Mouse (Mus musculus): ENCODE measurements at regions not wholly inside any gene's neighbourhood (a gene's known extent, or its start where the extent isn't known, plus 50 kb on each side); places are given as distances from the start of the nearest gene placed in this dataset.

DNA sequence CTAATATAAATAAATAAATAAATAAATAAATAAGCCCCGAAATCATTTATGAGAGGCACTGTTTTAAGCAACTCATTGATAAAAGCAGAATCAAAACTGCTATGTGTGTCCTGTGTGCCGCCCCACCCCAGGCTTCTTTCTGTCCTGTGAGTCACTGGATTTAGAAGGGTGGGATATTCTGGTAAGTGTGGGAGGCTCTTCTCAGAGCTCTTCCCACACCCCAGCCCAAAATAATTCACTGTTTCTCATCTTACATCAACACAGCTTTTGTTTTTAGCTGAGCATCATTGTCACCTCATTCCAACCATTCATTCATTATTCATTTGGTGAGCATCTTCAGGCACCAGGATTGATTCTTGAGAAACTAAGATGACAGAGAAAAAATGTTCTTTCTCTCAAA lies 118.4 kb downstream of the Barx2 start:
- DNase-seq: no peak

- DNase-seq: no peak
Observed at GRCm38 (mm10) chr9:31775956-31776355, 137.3 kb downstream of the Barx2 start.

- no peak for DNase-seq
Observed at GRCm38 (mm10) chr9:31765401-31765800, 147.9 kb downstream of the Barx2 start.

- no peak for DNase-seq
Observed at GRCm38 (mm10) chr9:31757894-31758561, 155.2 kb downstream of the Barx2 start.

- DNase-seq: no peak
Observed at GRCm38 (mm10) chr9:31730443-31730842, 182.8 kb downstream of the Barx2 start.

GRCm38 (mm10) chr9:31719309-31719708 lies 194.0 kb downstream of the Barx2 start:
- no peak for DNase-seq

- no peak for DNase-seq
Observed at GRCm38 (mm10) chr9:31710022-31710421, 203.2 kb downstream of the Barx2 start.

DNA sequence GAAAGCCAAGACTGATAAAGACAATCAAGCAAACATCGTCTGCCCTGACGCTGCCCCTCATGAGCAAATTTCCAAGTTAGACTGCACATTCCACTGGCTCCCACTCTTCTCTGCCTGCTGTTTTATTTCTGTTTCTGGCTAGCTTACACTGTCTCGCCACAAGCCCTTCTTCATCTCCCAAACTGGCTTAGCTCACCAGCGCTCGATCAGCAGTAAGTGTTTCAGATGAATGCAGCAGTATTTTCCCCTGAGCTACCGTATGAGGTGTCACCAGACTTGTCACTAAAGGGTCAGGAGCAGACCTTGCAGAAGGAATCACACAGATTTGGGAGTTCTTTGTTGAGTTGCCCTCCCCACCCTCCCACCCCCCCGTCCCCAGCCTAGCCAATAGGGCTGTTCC lies 206.6 kb downstream of the Barx2 start:
- DNase-seq: no peak

GRCm38 (mm10) chr9:31690921-31691475 lies 222.3 kb downstream of the Barx2 start:
- DNase-seq: no peak

- DNase-seq: no peak
Observed at GRCm38 (mm10) chr9:31688398-31688705, 224.1 kb upstream of the Tmem45b start.

DNA sequence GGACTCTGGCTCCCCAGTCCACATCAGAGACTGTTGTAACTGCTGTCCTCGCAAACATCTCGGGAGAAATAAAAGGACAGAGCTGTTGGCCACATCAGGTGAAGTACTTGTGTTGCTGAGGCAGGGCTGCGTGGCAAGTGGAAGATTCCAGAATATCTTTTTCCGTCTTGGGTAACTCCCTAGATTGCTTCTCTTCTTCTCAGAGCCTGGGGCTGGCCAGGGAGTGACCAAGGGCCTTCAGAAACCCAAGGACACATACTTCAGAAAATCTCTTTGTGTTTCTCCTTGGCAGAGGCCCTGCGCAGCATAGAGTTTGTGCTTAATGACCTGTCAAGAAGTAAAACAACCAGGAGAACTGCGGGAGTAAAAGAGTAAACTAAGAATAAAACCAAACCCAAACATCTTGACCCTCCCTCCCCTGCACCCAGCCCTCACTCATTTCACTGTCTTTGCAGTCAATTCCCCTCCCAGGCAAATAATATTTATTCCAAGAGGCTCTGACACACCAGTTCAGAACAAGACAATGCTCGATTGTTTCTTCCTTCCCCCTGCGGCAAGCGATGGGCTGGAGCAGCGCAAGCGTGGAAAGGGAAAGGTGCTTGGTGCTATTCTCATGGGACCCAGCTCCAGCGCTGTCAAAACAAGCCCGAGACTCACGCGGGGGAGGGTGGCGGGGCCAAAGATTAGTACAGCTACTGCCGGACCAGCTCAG lies 223.6 kb upstream of the Tmem45b start:
- DNase-seq: no peak

- no peak for DNase-seq
Observed at GRCm38 (mm10) chr9:31686466-31686865, 222.2 kb upstream of the Tmem45b start.

DNA sequence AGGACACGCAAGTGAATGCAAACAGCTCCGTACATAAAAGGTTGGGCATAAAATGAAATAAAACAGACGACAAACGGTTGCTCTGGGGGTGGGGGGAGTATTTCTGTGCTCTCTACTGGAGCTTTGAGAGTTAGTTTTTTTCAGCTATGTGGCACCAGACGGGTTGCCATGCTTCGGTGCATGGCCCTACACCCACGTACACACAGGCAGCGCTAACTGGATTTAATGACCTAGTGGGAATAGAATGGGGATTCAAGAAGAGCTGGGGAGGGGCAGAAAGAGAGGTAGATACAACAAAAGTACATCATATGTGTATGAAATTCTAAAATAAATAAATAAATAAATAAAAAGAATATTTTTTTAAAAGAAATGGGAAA lies 220.5 kb upstream of the Tmem45b start:
- DNase-seq: no peak

GRCm38 (mm10) chr9:31684099-31684811 lies 220.0 kb upstream of the Tmem45b start:
- DNase-seq: no peak

DNA sequence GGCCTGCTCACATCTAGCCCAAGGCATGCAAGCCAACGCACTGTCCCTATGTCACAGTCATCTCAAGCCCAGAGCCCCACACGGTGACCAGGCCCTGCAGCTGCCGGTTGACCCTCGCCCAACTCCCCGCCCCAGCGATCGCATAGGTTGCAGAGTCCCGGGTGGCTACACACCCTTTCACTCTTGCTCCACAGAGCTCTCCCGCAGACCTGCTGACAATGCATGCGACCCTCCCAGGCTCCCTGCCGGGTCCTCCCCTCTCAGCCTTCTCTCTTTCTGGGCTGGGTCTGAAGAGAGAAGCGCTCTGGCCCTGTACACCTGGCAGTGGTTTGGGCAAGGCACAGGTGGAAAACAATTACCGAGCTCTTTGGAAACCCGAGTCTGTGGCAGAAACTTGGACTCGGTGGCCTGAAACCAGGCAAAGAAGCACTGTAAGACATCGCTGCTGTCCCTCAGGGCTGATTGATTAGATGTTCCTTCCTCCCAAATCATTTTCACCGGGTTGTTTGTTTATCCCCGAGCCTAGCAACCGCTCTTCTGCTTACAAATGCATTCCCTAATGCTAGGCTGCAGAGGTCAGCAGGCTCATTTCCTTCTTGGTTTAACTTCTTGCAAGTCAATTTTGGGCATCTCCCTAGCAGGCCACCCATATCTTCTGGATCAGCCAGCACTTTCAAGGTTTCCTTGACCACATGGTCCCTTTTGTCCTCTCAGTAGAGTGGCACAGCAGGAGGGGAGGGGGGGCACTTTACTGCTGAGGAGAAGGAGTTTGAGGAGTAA lies 219.2 kb upstream of the Tmem45b start:
- no peak for DNase-seq

DNA sequence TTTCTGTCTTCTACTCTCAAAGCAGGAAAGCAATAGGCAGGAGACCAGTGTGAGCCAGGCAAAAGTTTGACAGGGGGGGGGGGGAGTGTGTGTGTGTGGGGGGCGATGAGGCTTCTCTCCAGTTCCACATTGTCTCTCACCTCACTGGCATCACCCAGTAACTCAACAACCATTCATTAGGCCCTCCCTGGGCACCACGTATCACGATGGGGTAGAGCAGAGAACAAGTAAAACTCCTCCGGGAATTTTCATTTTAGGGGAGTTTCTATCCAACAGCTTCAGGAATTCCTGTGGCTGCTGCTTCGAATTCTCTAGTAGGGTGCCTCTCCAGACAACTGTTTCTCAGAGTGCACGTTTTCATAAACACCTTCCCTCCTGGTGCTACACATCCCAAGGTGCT lies 218.6 kb upstream of the Tmem45b start:
- no peak for DNase-seq

GRCm38 (mm10) chr9:31677150-31677549 lies 212.9 kb upstream of the Tmem45b start:
- DNase-seq: no peak

DNA sequence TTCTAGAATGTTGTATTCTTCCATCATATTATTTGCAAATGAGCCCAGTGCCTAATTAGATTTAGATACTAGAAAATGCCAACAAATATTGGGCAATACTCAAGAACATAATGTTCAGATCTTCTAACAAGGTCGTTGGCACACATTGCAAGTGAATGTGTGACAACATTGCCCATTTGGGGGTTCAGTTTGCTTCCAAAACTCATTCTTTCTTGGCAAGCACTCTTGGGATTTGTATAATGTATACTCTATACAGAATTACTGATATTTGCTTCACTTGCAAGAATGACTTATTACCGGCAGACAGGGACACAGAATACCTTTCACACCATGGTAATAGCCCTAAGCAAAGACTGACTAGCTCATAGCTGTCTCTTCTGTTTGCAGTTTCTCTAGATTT lies 194.8 kb upstream of the Tmem45b start:
- DNase-seq: no peak

DNA sequence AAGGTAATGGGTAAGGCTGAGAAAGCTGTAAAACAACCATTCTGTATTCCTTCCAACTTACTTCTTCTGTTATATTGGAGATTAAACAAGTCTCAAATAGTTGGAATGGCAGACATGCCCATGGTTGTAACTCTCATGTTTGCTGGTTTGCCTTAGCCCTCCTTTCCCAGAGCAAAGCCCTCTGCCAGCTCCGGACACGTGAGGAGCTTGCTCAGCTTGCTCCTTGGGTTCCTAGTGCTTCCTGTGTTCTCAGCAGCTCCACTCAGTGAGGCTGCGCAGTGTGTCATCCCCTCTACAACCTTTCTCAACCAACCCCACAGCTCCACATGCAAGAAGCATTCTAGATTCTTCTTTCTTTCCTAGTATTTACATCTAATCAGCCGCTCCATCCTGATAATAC lies 193.3 kb upstream of the Tmem45b start:
- DNase-seq: no peak

GRCm38 (mm10) chr9:31656676-31657075 lies 192.4 kb upstream of the Tmem45b start:
- DNase-seq: no peak

DNA sequence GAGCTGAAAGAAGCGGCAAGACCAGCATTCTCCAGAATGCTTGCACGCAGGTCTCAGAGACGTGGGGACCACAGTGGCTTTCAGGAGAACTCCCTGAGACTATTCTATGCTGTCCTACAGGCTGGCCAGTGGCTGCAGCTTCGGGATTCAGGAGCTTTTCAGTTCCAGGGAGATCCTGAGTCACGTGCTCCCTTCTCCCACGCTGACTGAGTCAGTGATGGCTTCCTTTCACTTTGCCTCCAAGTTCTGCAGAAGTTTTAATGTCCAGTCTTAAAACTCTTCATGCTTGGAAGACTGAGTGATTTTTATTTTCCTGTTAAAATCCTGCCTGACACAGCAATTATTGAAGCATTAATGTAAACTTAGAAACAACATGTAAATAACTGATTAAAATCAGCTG lies 190.5 kb upstream of the Tmem45b start:
- no peak for DNase-seq

DNA sequence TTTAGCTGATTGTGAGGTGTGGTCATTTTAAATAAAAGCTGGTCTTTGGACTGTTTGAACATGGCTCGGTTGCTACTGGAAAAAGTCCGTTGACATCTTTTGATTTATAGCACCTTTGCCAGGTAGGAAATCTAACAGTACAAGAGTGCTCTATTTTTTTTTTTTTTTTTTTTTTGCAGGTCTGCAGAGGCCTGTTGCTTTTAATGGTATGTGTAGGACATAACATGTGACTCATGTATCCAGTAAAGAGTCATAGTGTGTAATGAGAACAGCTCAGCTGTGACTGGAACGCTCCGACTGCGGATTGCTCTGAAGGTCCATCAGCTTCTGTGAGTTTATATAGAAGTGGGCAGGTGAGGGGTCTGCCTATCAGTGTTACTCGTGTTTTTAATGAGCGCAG lies 190.0 kb upstream of the Tmem45b start:
- no peak for DNase-seq

DNA sequence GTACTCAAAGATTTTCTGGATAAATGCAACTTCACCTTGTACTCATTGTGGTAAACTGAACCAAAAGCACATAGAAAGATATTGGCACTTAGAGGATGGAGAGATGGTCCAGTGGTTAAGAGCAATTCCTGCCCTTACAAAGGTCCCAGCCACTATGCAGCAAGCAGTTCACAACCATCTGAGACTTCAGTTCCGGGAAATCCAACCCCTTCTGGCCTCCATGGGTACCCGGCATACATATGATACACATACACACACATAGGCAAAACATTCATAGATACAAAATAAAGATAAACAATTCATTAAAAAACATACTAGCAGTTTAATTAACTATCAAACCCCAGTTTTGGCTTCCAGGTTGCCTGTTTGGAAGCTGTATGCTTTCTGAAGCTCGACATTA lies 189.5 kb upstream of the Tmem45b start:
- no peak for DNase-seq

All from thymus, postnatal 36 days (tissue).